Mouse (Mus musculus): ENCODE measurements at regions not wholly inside any gene's neighbourhood (a gene's known extent, or its start where the extent isn't known, plus 50 kb on each side); places are given as distances from the start of the nearest gene placed in this dataset.
A peak's percentile ranks its signal among the peaks of the same experiment; 100 is the strongest.

DNA sequence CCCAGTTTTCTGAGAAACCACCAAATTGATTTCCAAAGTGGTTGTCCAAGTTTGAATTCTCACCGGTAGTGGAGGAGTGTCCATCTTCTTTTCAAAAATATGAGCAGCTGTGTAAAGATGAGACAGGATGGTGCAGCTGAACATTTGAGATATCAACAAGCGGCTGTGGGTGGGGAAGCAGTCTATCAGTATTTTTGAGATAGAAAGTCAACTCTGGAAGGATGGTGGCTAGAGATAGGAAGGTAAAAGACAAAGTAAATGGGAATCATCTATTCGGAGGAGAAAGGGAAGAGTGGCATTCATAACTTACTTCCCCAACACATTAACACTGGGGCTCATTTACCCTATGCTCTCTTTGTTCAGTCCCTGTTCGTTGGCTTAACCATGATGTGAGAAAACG, 146.9 kb upstream of the Gmnc start:
- no peak for DNase-seq

DNA sequence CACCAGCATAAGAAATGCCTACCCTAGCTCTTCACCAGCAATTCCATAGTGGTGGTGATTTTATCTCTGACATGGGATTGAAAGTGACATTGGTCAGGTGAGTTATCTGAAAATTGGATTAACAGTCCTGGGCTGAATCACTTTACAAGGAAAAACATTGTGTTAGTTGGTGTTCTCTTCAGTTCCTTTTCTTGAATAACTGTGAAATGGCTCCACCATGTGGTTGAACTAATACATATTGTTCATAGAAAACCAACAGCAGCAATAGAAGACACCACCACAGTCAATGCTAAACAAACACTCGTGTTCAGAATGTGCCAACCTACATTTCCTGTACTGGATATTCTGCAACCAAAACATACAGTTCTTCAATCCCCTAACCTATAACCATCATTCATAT, 147.5 kb upstream of the Gmnc start:
- DNase-seq, result no peak

DNA sequence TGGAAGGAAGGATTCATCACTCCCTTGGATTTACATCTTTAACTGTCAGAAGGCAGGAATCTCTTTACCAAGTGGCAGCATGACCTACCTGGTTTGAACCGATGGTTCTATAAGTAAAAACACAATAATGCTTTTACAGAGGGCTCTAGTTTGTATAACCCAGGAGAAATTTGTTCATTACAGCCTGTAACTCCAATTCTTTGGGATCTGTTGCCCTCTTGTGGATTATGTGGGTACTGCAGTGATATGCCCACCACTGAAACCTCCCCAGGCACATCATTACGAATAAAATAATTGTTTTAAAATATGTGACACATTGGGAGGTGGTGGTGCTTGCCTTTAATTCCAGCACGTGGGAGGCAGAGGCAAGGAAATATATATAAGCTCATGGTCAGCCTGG, 148.6 kb upstream of the Gmnc start:
- peak; percentile 58 for DNase-seq

DNA sequence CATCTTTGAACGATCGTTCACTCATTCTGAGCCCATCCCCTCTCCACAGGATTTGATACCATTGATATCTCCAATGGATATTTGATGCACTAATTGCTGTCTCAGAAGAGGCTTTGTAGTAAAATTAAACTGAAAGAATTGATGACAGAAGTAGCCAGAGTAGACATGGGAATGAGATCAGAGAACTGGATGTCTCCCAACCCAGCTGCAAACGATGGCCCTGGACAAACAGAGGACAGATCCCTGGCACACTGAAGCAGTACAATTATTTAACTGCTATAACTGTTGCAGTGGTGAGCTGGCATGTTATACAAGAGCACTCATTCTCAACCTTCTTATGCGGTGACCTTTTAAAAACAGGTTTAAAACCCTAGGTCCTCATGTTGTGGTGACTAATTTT, 151.5 kb upstream of the Ostn start:
- DNase-seq, result peak; percentile 21

DNA sequence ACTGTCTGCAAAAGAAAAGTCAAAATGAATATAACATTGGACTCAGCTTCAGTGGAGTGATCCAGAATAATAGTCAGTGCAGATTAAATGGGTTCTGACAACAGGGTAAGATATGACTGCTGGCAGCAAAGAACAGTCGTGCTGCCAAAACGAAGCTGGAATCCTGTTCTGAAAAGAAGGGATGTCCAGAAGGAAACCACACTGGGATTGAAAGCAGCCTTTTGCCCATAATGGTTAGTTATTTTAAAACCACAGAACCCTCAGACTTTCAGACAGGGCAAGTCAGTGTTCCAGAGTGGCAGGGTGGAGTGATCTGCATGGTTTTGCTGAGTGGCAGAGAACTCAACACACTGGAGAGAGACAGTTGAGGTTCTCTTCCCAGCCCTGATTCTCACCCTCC, 111.6 kb upstream of the Ostn start:
- DNase-seq, result no peak

Data from adrenal gland, postnatal 14 days (tissue).